Mouse (Mus musculus): Measurements from ENCODE around the gene Tmcc3.

Gene Tmcc3

GRCm38 (mm10) chr10:94405456-94405855 lies 93.7 kb downstream of the Tmcc3 start:
- in situ Hi-C loops (cut with MboI; ENCODE audit: low pct_unique_long_range_greater_than_20kb in 1 of 2, low sequenced_read_pairs in 2 of 2, unreplicated experiment in 1 of 2), result no loop called here

DNA sequence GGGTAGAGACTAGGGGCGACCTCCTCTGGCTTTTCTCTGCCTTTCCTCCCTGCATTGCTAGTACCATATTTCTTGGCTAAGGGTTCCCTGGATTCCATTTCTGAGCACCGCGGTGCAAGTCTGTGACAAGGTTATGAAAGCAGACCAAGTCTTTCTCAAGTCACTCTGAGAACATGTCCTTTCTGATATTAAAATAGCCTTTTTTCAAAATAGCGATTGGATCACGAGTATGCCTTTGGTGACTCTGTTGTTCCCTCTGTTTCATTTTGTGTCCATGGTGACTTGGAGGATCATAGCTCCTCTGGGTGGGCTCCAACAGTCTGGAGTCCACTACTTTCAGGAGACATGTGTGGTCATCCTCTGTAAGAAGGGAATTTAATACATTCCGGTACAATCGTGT lies 95.1 kb downstream of the Tmcc3 start:
- in situ Hi-C loops (cut with MboI; ENCODE audit: low pct_unique_long_range_greater_than_20kb in 1 of 2, low sequenced_read_pairs in 2 of 2, unreplicated experiment in 1 of 2), result no loop called here

- in situ Hi-C loops (cut with MboI; ENCODE audit: low pct_unique_long_range_greater_than_20kb in 1 of 2, low sequenced_read_pairs in 2 of 2, unreplicated experiment in 1 of 2), result no loop called here
Measured at GRCm38 (mm10) chr10:94408356-94409146, 96.8 kb downstream of the Tmcc3 start.

DNA sequence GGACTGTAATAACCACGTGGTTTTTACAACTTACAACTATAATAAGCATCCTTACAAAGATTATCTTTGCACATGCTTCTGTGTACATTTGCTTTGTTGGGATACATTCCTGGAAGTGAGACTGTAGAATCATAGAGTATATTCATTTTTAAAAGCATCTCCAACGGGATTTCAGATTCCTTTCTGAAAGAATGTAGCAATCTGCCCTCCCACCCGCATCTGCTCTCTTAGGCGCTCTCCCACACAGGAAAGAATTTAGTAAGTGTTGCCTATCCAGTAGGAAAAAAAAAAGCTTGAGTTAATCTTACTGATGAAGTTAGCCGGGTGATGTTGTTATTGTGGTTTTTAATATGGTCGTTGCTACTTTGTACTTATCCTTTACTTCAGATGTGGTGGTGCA lies 97.9 kb downstream of the Tmcc3 start:
- in situ Hi-C loops (cut with MboI; ENCODE audit: low pct_unique_long_range_greater_than_20kb in 1 of 2, low sequenced_read_pairs in 2 of 2, unreplicated experiment in 1 of 2), result no loop called here

- in situ Hi-C loops (cut with MboI; ENCODE audit: low pct_unique_long_range_greater_than_20kb in 1 of 2, low sequenced_read_pairs in 2 of 2, unreplicated experiment in 1 of 2), result no loop called here
Measured at GRCm38 (mm10) chr10:94411594-94411993, 99.8 kb downstream of the Tmcc3 start.

DNA sequence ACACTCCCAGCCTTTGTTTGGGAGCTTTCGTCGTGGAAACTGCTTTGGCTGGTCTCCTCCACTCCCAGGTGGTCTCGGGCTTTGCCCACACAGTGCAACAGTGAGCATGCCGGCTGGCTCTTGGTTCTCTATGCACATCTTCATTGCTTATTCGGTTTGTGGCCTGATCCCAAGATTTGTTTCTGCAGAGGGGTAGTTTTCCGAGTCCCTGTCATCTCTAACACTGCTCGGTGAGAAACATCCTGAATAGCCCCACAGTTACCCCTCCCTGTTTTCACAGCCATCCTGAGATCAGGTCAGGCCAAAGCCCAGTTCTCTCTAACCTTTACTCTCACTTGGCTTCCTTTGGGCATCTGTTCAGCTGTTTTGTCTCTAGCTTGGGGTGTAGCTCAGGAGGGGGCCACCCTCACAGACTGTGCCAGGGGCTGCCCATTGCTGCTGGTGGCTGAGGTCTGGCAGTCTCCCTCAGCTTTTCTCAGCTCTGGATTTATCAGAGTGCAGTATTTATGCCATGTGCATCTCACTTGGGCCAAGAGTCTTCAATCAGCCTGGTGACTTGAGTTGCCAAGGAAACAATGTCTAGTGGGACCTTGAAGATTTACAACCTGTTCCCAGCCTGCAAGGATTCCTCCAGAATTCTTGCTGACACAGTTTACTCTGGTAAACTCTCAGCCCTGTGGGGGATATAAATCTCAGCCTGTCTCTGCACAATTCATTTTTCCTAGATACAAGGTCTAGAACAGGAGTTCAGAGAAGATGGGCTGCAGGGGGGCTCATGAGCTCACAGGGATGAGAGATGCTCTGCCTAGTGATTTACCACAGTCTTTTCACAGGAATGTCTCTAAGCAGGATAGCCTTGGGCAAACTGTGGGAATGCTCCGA lies 102.3 kb downstream of the Tmcc3 start:
- in situ Hi-C loops (cut with MboI; ENCODE audit: low pct_unique_long_range_greater_than_20kb in 1 of 2, low sequenced_read_pairs in 2 of 2, unreplicated experiment in 1 of 2), result no loop called here

- in situ Hi-C loops (cut with MboI; ENCODE audit: low pct_unique_long_range_greater_than_20kb in 1 of 2, low sequenced_read_pairs in 2 of 2, unreplicated experiment in 1 of 2), result no loop called here
Measured at GRCm38 (mm10) chr10:94415950-94416844, 104.4 kb downstream of the Tmcc3 start.

- in situ Hi-C loops (cut with MboI; ENCODE audit: low pct_unique_long_range_greater_than_20kb in 1 of 2, low sequenced_read_pairs in 2 of 2, unreplicated experiment in 1 of 2), result no loop called here
Measured at GRCm38 (mm10) chr10:94417643-94418042, 105.9 kb downstream of the Tmcc3 start.

GRCm38 (mm10) chr10:94426000-94426920 lies 114.5 kb downstream of the Tmcc3 start:
- in situ Hi-C loops (cut with MboI; ENCODE audit: low pct_unique_long_range_greater_than_20kb in 1 of 2, low sequenced_read_pairs in 2 of 2, unreplicated experiment in 1 of 2), result no loop called here

DNA sequence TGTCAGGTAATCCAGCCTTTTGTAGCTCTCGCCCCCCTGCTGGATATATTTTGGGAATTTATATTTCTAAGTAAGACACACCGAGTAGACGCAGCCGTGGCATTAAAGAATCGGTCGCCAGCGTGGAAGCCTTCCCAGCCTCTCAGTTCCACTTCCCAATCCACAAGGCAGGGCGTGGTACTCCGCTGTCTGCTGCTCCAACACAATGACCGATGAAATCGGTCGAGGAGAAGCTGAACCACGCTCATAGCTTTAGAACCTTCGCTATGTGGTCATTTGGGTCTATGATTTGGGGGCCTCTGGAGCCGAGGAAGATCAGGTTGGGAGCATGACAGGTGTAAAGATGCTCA lies 115.1 kb downstream of the Tmcc3 start:
- in situ Hi-C loops (cut with MboI; ENCODE audit: low pct_unique_long_range_greater_than_20kb in 1 of 2, low sequenced_read_pairs in 2 of 2, unreplicated experiment in 1 of 2), result no loop called here

DNA sequence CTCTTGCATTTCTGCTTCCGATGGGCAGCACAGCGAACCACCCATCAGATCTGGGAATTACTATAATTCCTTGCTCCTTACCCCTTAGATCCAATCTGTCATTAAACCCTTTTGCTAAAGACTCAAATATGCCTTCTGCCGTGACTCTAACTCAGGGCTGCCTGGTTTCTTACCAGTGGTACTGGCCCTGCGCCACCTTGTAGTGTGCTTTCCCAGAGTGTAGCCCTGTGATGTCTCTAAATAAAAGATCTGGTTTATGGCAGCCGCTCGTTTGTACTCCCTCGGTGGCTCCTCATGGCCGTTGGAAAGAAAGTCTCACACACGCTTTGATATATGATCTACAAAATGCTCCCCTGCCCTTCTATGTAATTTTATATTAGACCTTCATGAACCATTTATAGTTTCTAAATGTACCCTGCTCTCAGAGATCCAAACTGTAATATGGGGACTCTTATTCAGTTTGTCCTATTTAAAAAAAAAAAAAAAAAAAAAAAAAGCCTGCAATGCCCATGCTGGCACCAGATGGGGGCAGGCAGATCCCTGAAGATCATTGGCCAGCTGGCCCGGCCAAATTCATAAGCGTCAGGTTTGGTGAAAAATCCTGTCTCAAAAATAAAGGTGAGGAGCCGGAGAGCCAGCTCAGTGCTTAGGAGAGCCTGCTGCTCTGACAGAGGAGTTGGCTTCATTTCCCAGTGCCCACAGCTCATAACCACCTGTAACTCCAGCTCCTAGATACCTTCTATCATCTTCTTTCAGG lies 116.6 kb downstream of the Tmcc3 start:
- in situ Hi-C loops (cut with MboI; ENCODE audit: low pct_unique_long_range_greater_than_20kb in 1 of 2, low sequenced_read_pairs in 2 of 2, unreplicated experiment in 1 of 2), result no loop called here

DNA sequence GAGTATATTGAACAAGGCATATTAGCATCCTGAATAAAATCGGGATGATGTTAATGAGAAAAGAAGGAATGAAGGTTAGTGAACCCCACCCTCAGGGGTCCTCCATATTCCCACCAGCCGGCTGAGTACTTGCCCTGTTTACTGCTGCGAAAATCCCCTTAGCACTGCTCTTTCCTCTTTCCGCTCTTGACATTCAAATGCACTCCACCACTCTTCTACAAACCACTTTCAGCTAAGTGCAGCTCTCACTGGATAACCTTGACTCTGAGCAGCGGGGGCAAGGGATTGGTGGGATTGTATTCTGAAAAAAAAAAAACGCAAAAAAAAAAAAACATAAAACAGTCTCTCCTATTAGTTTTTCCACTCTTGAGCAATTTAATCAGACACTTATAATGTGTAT lies 118.8 kb downstream of the Tmcc3 start:
- in situ Hi-C loops (cut with MboI; ENCODE audit: low pct_unique_long_range_greater_than_20kb in 1 of 2, low sequenced_read_pairs in 2 of 2, unreplicated experiment in 1 of 2), result no loop called here

DNA sequence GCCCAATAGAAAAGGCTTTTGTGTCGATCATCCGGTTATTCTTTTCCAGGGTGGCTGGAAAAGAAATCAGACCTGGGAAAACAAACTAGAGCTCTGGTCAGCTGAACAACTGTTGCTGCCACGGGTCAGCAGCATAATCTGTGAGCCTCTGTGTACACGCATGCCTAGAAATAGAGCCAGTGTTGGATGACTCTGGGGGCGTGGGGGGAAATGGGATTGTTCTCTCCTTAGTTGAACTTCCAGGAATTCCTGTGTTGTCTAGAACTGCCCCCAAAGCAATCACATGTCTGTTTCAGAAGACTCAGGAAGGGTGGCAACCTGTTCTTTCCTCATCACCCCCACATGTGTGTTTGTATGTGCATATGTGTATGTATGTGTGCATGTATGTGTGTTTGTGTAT lies 121.2 kb downstream of the Tmcc3 start:
- in situ Hi-C loops (cut with MboI; ENCODE audit: low pct_unique_long_range_greater_than_20kb in 1 of 2, low sequenced_read_pairs in 2 of 2, unreplicated experiment in 1 of 2), result no loop called here

DNA sequence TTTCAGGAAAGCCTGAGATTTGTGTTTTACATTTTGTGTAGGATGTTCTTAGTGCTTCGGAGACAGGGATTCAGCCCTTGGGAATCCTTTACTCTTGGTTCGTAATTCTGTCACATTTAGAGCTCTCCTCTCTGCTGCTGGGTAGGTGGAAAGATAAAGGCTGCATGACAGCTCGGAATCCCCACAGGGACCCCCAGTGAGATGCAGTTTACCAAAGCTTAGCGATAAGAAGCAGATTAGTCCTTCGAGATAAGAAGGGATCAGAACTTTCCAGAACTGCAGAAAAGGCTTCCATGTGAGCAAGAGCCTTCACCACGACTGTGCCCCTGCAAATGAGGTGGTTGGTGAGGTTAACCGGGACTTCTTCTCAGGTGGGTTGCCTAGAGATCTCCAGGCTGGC lies 122.2 kb downstream of the Tmcc3 start:
- in situ Hi-C loops (cut with MboI; ENCODE audit: low pct_unique_long_range_greater_than_20kb in 1 of 2, low sequenced_read_pairs in 2 of 2, unreplicated experiment in 1 of 2), result no loop called here

GRCm38 (mm10) chr10:94442725-94443124 lies 131.0 kb downstream of the Tmcc3 start:
- in situ Hi-C loops (cut with MboI; ENCODE audit: low pct_unique_long_range_greater_than_20kb in 1 of 2, low sequenced_read_pairs in 2 of 2, unreplicated experiment in 1 of 2), result no loop called here

DNA sequence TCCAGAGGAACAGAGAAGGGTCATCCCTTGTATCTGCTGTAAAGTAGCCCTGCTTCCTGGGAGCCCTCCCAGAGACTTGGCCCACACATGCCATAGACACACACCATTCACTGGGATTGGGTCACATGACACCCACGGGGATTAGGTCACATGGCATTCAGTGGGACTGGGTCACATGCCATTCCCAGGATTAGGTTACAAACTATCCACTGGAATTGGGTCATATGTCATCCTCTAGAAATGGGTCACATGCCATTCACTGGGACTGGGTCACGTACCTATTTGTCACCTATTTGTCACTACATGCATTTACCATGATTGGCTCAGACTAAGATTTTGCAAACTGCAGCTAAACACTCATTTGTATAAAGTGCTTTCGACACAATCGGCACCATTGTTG lies 131.7 kb downstream of the Tmcc3 start:
- in situ Hi-C loops (cut with MboI; ENCODE audit: low pct_unique_long_range_greater_than_20kb in 1 of 2, low sequenced_read_pairs in 2 of 2, unreplicated experiment in 1 of 2), result no loop called here

- in situ Hi-C loops (cut with MboI; ENCODE audit: low pct_unique_long_range_greater_than_20kb in 1 of 2, low sequenced_read_pairs in 2 of 2, unreplicated experiment in 1 of 2), result no loop called here
Measured at GRCm38 (mm10) chr10:94445192-94445591, 133.4 kb downstream of the Tmcc3 start.
